Mouse (Mus musculus): ENCODE measurements at regions not wholly inside any gene's neighbourhood (a gene's known extent, or its start where the extent isn't known, plus 50 kb on each side); places are given as distances from the start of the nearest gene placed in this dataset.

GRCm38 (mm10) chr13:59956441-59956840 lies 133.5 kb upstream of the Tut7 start:
- DNase-seq, result no peak

- peak; percentile 48 for DNase-seq
Measured at GRCm38 (mm10) chr13:59952809-59953208, 129.9 kb upstream of the Tut7 start.

GRCm38 (mm10) chr13:59952116-59952515 lies 129.2 kb upstream of the Tut7 start:
- no peak for DNase-seq

GRCm38 (mm10) chr13:59950281-59950680 lies 127.3 kb upstream of the Tut7 start:
- no peak for DNase-seq

- no peak for DNase-seq
Measured at GRCm38 (mm10) chr13:59949471-59949870, 126.5 kb upstream of the Tut7 start.

- DNase-seq, result peak; percentile 26
Measured at GRCm38 (mm10) chr13:59948496-59949138, 125.7 kb upstream of the Tut7 start.

- peak; percentile 23 for DNase-seq
Measured at GRCm38 (mm10) chr13:59947461-59947860, 124.5 kb upstream of the Tut7 start.

GRCm38 (mm10) chr13:59946509-59946908 lies 123.6 kb upstream of the Tut7 start:
- no peak for DNase-seq

- DNase-seq, result no peak
Measured at GRCm38 (mm10) chr13:59945631-59946030, 122.7 kb upstream of the Tut7 start.

GRCm38 (mm10) chr13:59943602-59944140 lies 120.7 kb upstream of the Tut7 start:
- no peak for DNase-seq

GRCm38 (mm10) chr13:59943020-59943419 lies 120.1 kb upstream of the Tut7 start:
- DNase-seq, result no peak

GRCm38 (mm10) chr13:59941519-59941918 lies 118.6 kb upstream of the Tut7 start:
- no peak for DNase-seq

GRCm38 (mm10) chr13:59940414-59941205 lies 117.7 kb upstream of the Tut7 start:
- no peak for DNase-seq

GRCm38 (mm10) chr13:59939886-59940285 lies 116.9 kb upstream of the Tut7 start:
- DNase-seq, result no peak

- no peak for DNase-seq
Measured at GRCm38 (mm10) chr13:59937147-59937546, 114.2 kb upstream of the Tut7 start.

GRCm38 (mm10) chr13:59934556-59934955 lies 111.6 kb upstream of the Tut7 start:
- DNase-seq, result no peak

- DNase-seq, result no peak
Measured at GRCm38 (mm10) chr13:59934093-59934492, 111.1 kb upstream of the Tut7 start.

GRCm38 (mm10) chr13:59927379-59928111 lies 104.6 kb upstream of the Tut7 start:
- no peak for DNase-seq

- DNase-seq, result no peak
Measured at GRCm38 (mm10) chr13:59925845-59926481, 103.0 kb upstream of the Tut7 start.

- no peak for DNase-seq
Measured at GRCm38 (mm10) chr13:59917185-59917584, 94.2 kb upstream of the Tut7 start.

- no peak for DNase-seq
Measured at GRCm38 (mm10) chr13:59916166-59917044, 93.5 kb upstream of the Tut7 start.

GRCm38 (mm10) chr13:59915734-59916133 lies 92.8 kb upstream of the Tut7 start:
- no peak for DNase-seq
